Mouse (Mus musculus): Measurements from ENCODE around the gene Lin28a. TPM values are rescaled to one million over a fixed set of nuclear protein-coding genes. Genes with fewer than 3 reads are reported as not detected.

The Lin28a gene
- polyA plus RNA-seq, 1 experiment = 0.34 TPM

- DNase-seq (ENCODE audit: low read depth) = no peak
- TF ChIP-seq POLR2A (IDR thresholded peaks at IDR 0.05; ENCODE audit: borderline replicate concordance, extremely low read depth, insufficient read depth, insufficient read length, poor library complexity, severe bottlenecking) (no peak), CTCF (IDR thresholded peaks at IDR 0.05; ENCODE audit: borderline replicate concordance, extremely low read depth, insufficient read depth, insufficient read length) (no peak)
These were observed 433 bp downstream of the Lin28a start for GRCm38 (mm10) chr4:134018038-134018778.

DNA sequence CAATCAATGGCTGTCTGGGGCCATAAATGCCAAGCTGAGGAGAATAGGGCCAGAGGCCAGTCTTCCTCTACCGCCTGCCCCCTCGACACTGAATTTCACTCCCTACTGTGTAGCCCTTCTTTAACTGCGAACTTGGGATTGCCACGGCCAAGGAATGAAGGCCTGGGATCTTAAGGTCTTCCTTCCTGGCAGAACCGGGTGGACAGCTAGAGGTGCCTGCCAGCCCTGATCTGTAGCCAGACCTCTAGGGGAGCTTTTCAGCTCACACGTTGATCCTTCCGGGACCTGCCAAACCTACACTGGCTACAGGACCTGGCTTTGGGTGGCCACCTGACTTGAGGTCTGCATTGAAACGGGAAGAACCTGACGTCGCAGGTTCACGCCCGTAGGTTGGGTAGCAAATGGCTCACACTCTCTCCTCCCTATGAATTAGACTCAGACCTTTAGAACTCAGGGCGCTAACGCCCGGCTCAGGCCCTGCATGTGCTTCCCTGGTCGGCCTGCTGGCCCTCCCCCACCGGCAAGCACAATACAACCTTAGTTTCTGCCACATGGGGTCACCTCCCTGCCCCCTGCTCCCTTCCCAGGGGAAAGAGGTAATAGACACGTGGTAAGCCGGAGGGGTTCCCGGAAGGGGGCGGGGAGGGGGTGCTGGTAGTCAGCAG, 1.3 kb downstream of the Lin28a start:
- TF ChIP-seq POLR2A (IDR thresholded peaks at IDR 0.05; ENCODE audit: borderline replicate concordance, extremely low read depth, insufficient read depth, insufficient read length, poor library complexity, severe bottlenecking) (no peak), CTCF (IDR thresholded peaks at IDR 0.05; ENCODE audit: borderline replicate concordance, extremely low read depth, insufficient read depth, insufficient read length) (no peak)
- DNase-seq (ENCODE audit: low read depth) = no peak

DNA sequence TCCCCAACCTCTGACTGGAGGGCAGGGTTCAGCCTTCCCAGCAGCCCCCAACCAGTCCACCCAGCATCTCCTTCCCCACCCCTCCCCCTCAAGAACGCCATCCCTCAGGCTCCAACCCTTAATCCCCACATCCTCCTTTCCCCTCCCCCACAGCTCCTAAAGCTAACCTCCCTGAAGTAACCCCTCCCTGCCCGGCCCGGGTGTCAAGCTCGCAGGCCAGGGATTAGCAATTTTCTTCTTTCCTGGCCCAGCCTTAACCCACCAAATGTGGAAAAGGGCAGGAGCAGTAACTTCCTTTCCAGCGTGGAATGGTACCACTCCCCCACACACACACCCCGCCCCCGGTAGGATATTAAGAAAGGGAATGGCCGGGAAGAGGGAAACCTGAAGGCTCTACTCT, 1.9 kb downstream of the Lin28a start:
- no peak for DNase-seq (ENCODE audit: low read depth)
- no peak for TF ChIP-seq CTCF (IDR thresholded peaks at IDR 0.05; ENCODE audit: borderline replicate concordance, extremely low read depth, insufficient read depth, insufficient read length)
- TF ChIP-seq POLR2A (IDR thresholded peaks at IDR 0.05; ENCODE audit: borderline replicate concordance, extremely low read depth, insufficient read depth, insufficient read length, poor library complexity, severe bottlenecking) = no peak

GRCm38 (mm10) chr4:134016208-134016607, 2.4 kb downstream of the Lin28a start:
- no peak for TF ChIP-seq POLR2A (IDR thresholded peaks at IDR 0.05; ENCODE audit: borderline replicate concordance, extremely low read depth, insufficient read depth, insufficient read length, poor library complexity, severe bottlenecking)
- TF ChIP-seq CTCF (IDR thresholded peaks at IDR 0.05; ENCODE audit: borderline replicate concordance, extremely low read depth, insufficient read depth, insufficient read length) = no peak
- DNase-seq (ENCODE audit: low read depth) = no peak

- DNase-seq (ENCODE audit: low read depth) = no peak
- TF ChIP-seq CTCF (IDR thresholded peaks at IDR 0.05; ENCODE audit: borderline replicate concordance, extremely low read depth, insufficient read depth, insufficient read length) (peak; percentile 54), POLR2A (IDR thresholded peaks at IDR 0.05; ENCODE audit: borderline replicate concordance, extremely low read depth, insufficient read depth, insufficient read length, poor library complexity, severe bottlenecking) (no peak)
These were observed 5.6 kb downstream of the Lin28a start for GRCm38 (mm10) chr4:134012858-134013528.

DNA sequence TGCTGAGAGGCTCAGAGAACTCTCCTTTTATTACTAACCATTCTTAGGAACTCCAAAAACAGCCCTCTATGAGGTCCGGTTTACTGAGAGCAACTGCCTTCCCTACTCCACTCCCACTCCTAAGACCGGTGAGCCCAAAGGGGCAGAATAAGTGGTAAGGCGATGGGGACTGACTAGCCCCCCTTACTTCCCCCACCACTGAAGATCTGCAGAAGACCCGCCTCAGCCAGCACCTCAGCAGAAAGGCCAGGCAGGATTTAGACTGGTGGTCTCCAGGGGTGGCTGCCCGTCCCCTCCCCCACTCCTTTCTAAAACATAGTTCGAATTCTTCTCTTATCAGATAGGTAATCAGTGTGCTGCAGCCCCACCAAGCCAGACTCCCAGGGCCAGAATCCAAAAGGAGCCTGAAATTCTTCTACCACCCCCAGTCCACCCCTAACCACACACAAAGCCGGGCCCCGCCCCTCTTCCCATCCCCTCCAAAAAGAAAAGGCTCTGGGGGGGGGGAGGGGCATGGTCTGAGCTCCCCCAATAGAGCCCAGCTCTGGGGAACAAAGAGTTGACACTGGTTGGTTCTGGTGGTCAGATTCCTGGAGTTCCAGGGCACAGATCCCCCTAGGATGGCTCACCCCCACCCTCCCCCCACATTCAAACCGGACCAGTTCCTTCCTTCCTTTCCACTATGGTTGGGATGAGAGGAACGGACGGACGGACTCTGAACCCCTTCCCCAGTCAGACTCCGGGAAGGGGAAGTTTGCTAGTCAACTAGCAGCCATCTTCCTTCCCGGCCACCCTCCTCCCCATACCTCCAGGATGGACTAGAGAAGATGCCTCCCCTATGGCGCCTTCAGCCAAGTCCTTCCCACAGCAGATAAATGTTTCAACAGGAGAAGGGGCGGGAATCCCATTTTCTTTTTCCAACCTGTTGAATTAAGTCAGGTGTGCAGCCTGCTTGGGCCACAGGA, 6.9 kb downstream of the Lin28a start:
- no peak for DNase-seq (ENCODE audit: low read depth)
- TF ChIP-seq POLR2A (IDR thresholded peaks at IDR 0.05; ENCODE audit: borderline replicate concordance, extremely low read depth, insufficient read depth, insufficient read length, poor library complexity, severe bottlenecking) (no peak), CTCF (IDR thresholded peaks at IDR 0.05; ENCODE audit: borderline replicate concordance, extremely low read depth, insufficient read depth, insufficient read length) (no peak)

- TF ChIP-seq CTCF (IDR thresholded peaks at IDR 0.05; ENCODE audit: borderline replicate concordance, extremely low read depth, insufficient read depth, insufficient read length) = no peak
- no peak for TF ChIP-seq POLR2A (IDR thresholded peaks at IDR 0.05; ENCODE audit: borderline replicate concordance, extremely low read depth, insufficient read depth, insufficient read length, poor library complexity, severe bottlenecking)
- DNase-seq (ENCODE audit: low read depth) = no peak
These were observed 8.9 kb downstream of the Lin28a start for GRCm38 (mm10) chr4:134009709-134010108.

- DNase-seq (ENCODE audit: low read depth) = no peak
- no peak for TF ChIP-seq CTCF (IDR thresholded peaks at IDR 0.05; ENCODE audit: borderline replicate concordance, extremely low read depth, insufficient read depth, insufficient read length)
These were observed 11.8 kb downstream of the Lin28a start for GRCm38 (mm10) chr4:134006845-134007244.

GRCm38 (mm10) chr4:134005581-134006358, 12.9 kb downstream of the Lin28a start:
- no peak for DNase-seq (ENCODE audit: low read depth)
- TF ChIP-seq POLR2A (IDR thresholded peaks at IDR 0.05; ENCODE audit: borderline replicate concordance, extremely low read depth, insufficient read depth, insufficient read length, poor library complexity, severe bottlenecking) (no peak), CTCF (IDR thresholded peaks at IDR 0.05; ENCODE audit: borderline replicate concordance, extremely low read depth, insufficient read depth, insufficient read length) (no peak)

DNA sequence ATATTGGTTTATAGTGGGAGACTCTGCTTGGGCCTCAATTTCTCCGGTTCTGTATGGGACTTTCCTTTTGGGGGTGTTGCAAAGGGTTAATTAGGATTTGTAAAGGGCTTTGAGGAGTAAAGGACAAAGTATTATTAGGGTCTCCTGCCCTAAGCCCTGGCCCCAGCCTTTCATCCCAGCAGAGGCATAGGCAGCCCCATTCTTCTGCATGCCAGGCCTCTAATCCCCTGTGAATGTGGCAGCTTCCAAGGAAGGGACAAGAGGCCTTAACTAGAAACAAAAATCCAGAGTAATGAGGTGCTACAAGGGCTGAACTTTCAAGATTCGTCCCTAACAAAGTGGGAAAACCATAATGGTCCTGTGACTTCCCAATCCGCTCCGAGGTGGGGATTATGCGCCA, 15.7 kb downstream of the Lin28a start:
- TF ChIP-seq CTCF (IDR thresholded peaks at IDR 0.05; ENCODE audit: borderline replicate concordance, extremely low read depth, insufficient read depth, insufficient read length) = no peak
- TF ChIP-seq POLR2A (IDR thresholded peaks at IDR 0.05; ENCODE audit: borderline replicate concordance, extremely low read depth, insufficient read depth, insufficient read length, poor library complexity, severe bottlenecking) = no peak

More for the DNA sequence above, 15.7 kb downstream of the Lin28a start:
- peak; percentile 79 for DNase-seq (ENCODE audit: low read depth)

Measured in brain, embryonic 14.5 days (tissue).